Mouse (Mus musculus) brain, embryonic 14.5 days (tissue): ENCODE results near the gene Plekhg1.

ENCODE experiments used
- CTCF ChIP-seq: fragments of 200-500 bp; IDR thresholded peaks from 2 replicates; pipeline ENCODE4 v1.5.1; 2012; ENCODE audit warnings: inconsistent platforms, mild to moderate bottlenecking, moderate library complexity, borderline replicate concordance; ENCODE audit not compliant: insufficient read depth, insufficient read length; ENCODE audit errors: extremely low read depth
- POLR2A ChIP-seq: fragments of 200-500 bp; IDR thresholded peaks from 2 replicates; pipeline ENCODE4 v1.6.1; 2012; ENCODE audit warnings: mild to moderate bottlenecking, inconsistent platforms, borderline replicate concordance; ENCODE audit not compliant: poor library complexity, insufficient read depth, insufficient read length, severe bottlenecking; ENCODE audit errors: extremely low read depth

GRCm38 (mm10) chr10:3810476-3811273 is 70.5 kb downstream of the Plekhg1 start:
- TF ChIP-seq POLR2A (no peak), CTCF (no peak)
